Mouse (Mus musculus) bone marrow, adult 2 months (tissue): ENCODE measurements around the gene Klrd1.

ENCODE experiments used
- CTCF ChIP-seq: fragments of 200-500 bp; IDR thresholded peaks from 2 replicates; pipeline ENCODE4 v1.5.1; 2011; ENCODE audit warnings: low read length, control low read depth; ENCODE audit not compliant: control insufficient read depth, insufficient read depth
- POLR2A ChIP-seq: fragments of 200-500 bp; IDR thresholded peaks from 2 replicates; pipeline ENCODE4 v1.6.1; 2011; ENCODE audit warnings: low read depth, mild to moderate bottlenecking, control low read depth, low read length, borderline replicate concordance; ENCODE audit not compliant: control insufficient read depth

- no peak for TF ChIP-seq POLR2A
- no peak for TF ChIP-seq CTCF
Observed at GRCm38 (mm10) chr6:129577605-129578004, 14.0 kb upstream of the Klrd1 start, which contains the start of gene Klre1.
